Comparison of ENCODE assay signal across 21 mouse cellular contexts in the genomic region with DNA sequence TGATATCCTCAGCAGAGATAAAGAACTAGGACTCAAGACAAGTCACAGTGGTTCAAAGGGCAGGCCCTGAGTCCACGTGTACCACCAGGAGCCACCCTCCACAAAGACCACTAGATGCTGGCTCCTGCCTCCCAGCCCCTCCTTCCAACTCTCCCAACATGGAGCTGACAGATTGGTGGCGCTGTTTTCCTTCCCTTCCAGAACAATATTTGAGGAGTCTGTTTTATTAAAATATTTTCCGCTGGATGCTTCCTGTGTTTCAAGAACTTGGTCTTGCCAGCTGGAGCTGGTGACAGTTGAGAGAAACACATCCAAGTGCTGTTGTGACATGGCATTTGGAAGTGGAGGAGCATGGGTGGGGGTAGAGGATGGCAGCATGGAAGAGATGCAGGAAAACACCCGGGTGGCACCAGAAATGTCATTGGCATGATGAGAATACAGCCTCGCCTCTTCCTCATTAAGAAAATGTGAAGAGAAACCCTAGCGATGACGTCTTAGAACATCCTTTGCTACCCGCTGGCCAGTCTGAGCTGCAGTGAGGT. TPM values are rescaled to one million over a fixed set of nuclear protein-coding genes. Genes with fewer than 3 reads are reported as not detected.
DNase-seq lines count a peak whose midpoint lies in the region; ATAC-seq lines count a peak whose summit lies in the region.
"Had no signal": no experiment of that assay in that cellular context is flagged by ENCODE, and none has a peak within 500 bp of the region (broad histone marks: within the 10 kb centered on the region; RNA-seq: fewer than 3 reads in every experiment).

No protein-coding gene starts in this region.

- peak; percentile 18 for ATAC-seq in forebrain, embryonic 16.5 days
- no peak for ATAC-seq in forebrain, embryonic 12.5 days (ENCODE audit: low FRiP score)
- ATAC-seq: Patski had no signal

- H3K27me3 ChIP-seq in forebrain, embryonic 16.5 days (replicated peaks; ENCODE audit: control insufficient read depth, insufficient read depth, low read length): no peaks in the 10 kb centered on the region
- H3K27me3 ChIP-seq in forebrain, embryonic 12.5 days: peaks cover 4% of the 10 kb centered on the region; the same call in 1 of the 2 replicates
- H3K27me3 ChIP-seq: forebrain, embryonic 13.5 days; heart, embryonic 15.5 days; limb, embryonic 12.5 days; liver, embryonic 15.5 days; neural tube, embryonic 13.5 days; Patski had no signal

- no peaks in the 10 kb centered on the region for H3K9me3 ChIP-seq in forebrain, embryonic 16.5 days (ENCODE audit: control insufficient read depth, low read length)
- no peaks in the 10 kb centered on the region for H3K9me3 ChIP-seq in forebrain, embryonic 12.5 days
- H3K9me3 ChIP-seq: forebrain, embryonic 13.5 days; G1E; heart, embryonic 10.5 days; heart, embryonic 15.5 days; limb, embryonic 12.5 days; liver, embryonic 15.5 days; neural tube, embryonic 13.5 days had no signal

- H3K4me1 ChIP-seq in forebrain, embryonic 16.5 days (replicated peaks; ENCODE audit: control insufficient read depth, insufficient read depth, low read length): peaks cover 32% of the 10 kb centered on the region
- H3K4me1 ChIP-seq in forebrain, embryonic 12.5 days: peaks cover 39% of the 10 kb centered on the region
- H3K4me1 ChIP-seq: liver, embryonic 15.5 days had no signal

- 59% methylated on average over 8 of the region's 8 CpGs for WGBS in forebrain, embryonic 16.5 days
- 86% methylated on average over 8 of the region's 8 CpGs for WGBS in forebrain, embryonic 12.5 days

- H3K9ac ChIP-seq in forebrain, embryonic 16.5 days (replicated peaks; ENCODE audit: low read depth, low read length): no peak overlapping the region
- no peak overlapping the region for H3K9ac ChIP-seq in forebrain, embryonic 12.5 days
- H3K9ac ChIP-seq: forebrain, embryonic 13.5 days; heart, embryonic 15.5 days; limb, embryonic 12.5 days; liver, embryonic 15.5 days; neural tube, embryonic 13.5 days had no signal

- no peak overlapping the region for H3K4me3 ChIP-seq in forebrain, embryonic 16.5 days (replicated peaks; ENCODE audit: low read length)
- no peak overlapping the region for H3K4me3 ChIP-seq in forebrain, embryonic 12.5 days (replicated peaks)
- H3K4me3 ChIP-seq: erythroblast, embryonic 14.5 days; forebrain, embryonic 13.5 days; heart, embryonic 10.5 days; heart, embryonic 15.5 days; limb, embryonic 12.5 days; liver, embryonic 15.5 days; neural tube, embryonic 13.5 days had no signal

- DNase-seq in layer of hippocampus, adult 18-20 months (ENCODE audit: low spot score in 2 of 2): peak; percentile 21 to 52
- no peak for DNase-seq in layer of hippocampus, adult 8-10 months (ENCODE audit: low spot score in 2 of 2)
- DNase-seq in lung, postnatal 10 days: peak; percentile 58
- DNase-seq in lung, postnatal 36 days: no peak
- DNase-seq in layer of hippocampus, adult 9-11 months: peak; percentile 43
- no peak for DNase-seq in adrenal gland, postnatal 14 days
- DNase-seq: heart, adult 11 months had no signal

- no peak overlapping the region for H3K4me2 ChIP-seq in forebrain, embryonic 16.5 days (ENCODE audit: low read length)
- no peak overlapping the region for H3K4me2 ChIP-seq in forebrain, embryonic 12.5 days
- H3K4me2 ChIP-seq: forebrain, embryonic 13.5 days; heart, embryonic 15.5 days; limb, embryonic 12.5 days; liver, embryonic 15.5 days; midbrain, embryonic 11.5 days; neural tube, embryonic 13.5 days had no signal

- H3K27ac ChIP-seq in forebrain, embryonic 16.5 days (ENCODE audit: low read length): no peak overlapping the region
- no peak overlapping the region for H3K27ac ChIP-seq in forebrain, embryonic 12.5 days
- H3K27ac ChIP-seq: forebrain, embryonic 13.5 days; heart, embryonic 10.5 days; heart, embryonic 15.5 days; limb, embryonic 12.5 days; liver, embryonic 15.5 days; neural tube, embryonic 13.5 days had no signal

- H3K36me3 ChIP-seq in forebrain, embryonic 16.5 days (ENCODE audit: control insufficient read depth, insufficient read depth): no peaks in the 10 kb centered on the region
- H3K36me3 ChIP-seq in forebrain, embryonic 12.5 days (replicated peaks): peaks cover 3% of the 10 kb centered on the region; the same call in 1 of the 2 replicates
- H3K36me3 ChIP-seq: heart, embryonic 10.5 days; heart, embryonic 15.5 days; liver, embryonic 15.5 days had no signal

RNA-seq across cellular contexts. Expression of a gene that starts 38.8 kb away (rescaled TPM):
- 5.0 and 5.7 TPM in 2 replicates for polyA plus RNA-seq in forebrain, embryonic 16.5 days (2015; fragmentation: Nextera tagmentation; extraction: Ambion mirVana)
- 24.8 and 24.9 TPM in 2 replicates for polyA plus RNA-seq in forebrain, embryonic 12.5 days (2016; fragmentation: Nextera tagmentation; extraction: Ambion mirVana)
- total RNA-seq in layer of hippocampus, adult 18-20 months (2021): 1 to 10 TPM; 2.8 to 3.1 TPM
- 1 to 10 TPM; 2.8 to 6.0 (median 4.7) TPM for total RNA-seq in layer of hippocampus, adult 8-10 months (2022)
- total RNA-seq in adrenal gland, postnatal 14 days (2021): 0.60 and 0.82 TPM in 2 replicates
- total RNA-seq: liver, adult 2 months; megakaryocyte, adult 5-6 weeks had no signal
- polyA plus RNA-seq: erythroblast, embryonic 14.5 days; G1E had no signal

Comparison
In these comparisons a context has a peak if more than half of its experiments do, and no peak if none do; other contexts are left out.
1. DNase-seq: peak in layer of hippocampus, adult 18-20 months (2 of 2), lung, postnatal 10 days (single experiment) and layer of hippocampus, adult 9-11 months (single experiment); none in layer of hippocampus, adult 8-10 months (0 of 2), lung, postnatal 36 days (single experiment) and adrenal gland, postnatal 14 days (single experiment).